Mouse (Mus musculus) mesoderm, embryonic 11.5 days (tissue): ENCODE data around the gene C1qtnf5.
A peak's percentile ranks its signal among the peaks of the same experiment; 100 is the strongest.
"Not testable (repeated sequence)": the region's sequence is repeated elsewhere in the genome, so short reads cannot be mapped to it uniquely, and the experiment has no call there.

Experiments used
- DNase-seq: peaks from one replicate; pipeline ENCODE4 v3.0.0-alpha.2; 2012; ENCODE audit warnings: low read depth, low spot score

C1qtnf5 gene

GRCm38 (mm10) chr9:44105781-44106180 lies 1.3 kb upstream of the C1qtnf5 start:
- DNase-seq = no peak

GRCm38 (mm10) chr9:44106182-44106581 lies 863 bp upstream of the C1qtnf5 start:
- no peak for DNase-seq

- no peak for DNase-seq
These were observed 449 bp upstream of the C1qtnf5 start for GRCm38 (mm10) chr9:44106596-44106995.

DNA sequence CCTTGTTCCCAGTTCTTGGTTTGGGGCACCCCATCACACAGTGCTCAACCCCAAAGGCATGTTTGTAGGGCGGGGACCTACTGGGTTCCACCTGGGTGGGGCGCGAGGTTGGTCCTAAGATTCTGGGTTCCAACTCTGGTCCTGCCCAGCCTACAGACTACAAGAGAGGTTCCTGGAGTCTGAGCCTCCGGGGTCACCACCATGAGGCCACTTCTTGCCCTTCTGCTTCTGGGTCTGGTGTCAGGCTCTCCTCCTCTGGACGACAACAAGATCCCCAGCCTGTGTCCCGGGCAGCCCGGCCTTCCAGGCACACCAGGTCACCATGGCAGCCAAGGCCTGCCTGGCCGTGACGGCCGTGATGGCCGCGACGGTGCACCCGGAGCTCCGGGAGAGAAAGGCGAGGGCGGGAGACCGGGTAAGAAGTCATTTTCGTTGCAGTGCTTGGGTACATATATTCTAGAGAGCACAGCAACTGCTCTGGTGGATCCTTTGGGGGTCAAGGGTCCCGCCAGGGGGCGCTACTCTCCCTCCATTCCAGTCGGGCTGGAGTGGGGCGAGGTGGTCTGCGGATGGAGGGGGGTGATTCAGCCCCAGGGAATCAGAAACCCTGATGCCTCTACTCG lies 623 bp downstream of the C1qtnf5 start:
- DNase-seq = peak; percentile 48

- no peak for DNase-seq
These were observed 1.4 kb downstream of the C1qtnf5 start for GRCm38 (mm10) chr9:44108269-44109055.

- DNase-seq = peak; percentile 83
These were observed 2.5 kb downstream of the C1qtnf5 start for GRCm38 (mm10) chr9:44109360-44110095.

DNA sequence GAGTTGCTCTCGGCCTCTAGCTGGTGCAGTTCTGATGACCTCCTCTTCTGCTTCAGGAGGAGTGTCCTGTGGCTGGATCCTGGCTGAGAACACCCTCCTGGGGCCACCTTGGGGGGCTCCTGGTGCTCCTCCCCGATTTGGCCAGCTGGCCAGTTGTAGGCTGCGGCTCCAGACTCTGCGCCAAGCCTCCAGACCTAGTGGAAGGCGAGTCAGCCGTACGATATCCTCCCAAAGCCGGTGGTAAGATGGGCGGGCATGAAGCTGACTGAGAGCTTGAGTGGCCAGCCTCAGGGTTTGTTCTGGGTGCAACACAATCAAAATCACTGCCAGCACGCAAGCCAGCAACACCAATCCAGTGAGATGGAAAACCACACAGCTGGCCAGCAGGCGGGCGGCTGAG lies 4.9 kb downstream of the C1qtnf5 start:
- not testable (repeated sequence) for DNase-seq

DNA sequence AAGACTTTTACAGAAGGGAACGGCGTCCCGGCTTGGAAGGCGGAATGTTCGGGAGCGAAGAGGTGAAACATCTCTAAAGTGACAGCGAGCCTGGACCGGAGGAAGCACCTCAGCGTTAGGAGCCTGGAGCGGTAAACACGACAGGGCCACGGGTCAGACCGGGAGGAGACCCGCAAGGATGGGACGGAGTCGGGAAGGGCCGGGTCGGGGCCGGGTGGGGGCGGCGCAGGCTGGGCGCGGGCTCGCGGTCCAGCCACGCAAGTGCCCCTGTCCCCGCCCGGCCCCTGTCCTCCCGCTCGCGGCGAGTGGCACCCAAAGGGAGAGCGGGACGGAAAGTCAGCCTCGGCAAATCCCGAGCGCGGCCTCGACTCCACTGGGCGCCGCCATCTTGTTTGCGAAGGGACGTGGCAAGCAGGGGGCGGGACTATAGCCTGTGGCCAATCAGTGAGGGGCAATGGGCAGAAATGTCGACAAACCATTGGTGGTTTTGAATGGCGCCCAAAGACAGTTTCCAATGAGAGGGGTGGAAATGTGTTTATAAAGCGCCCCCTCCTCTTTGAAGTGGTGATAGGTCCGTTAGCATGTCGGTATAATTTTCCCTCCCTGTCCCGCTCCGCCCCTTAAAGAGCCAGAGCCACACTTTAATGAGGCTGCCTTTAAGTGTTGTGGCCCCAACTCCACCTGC lies 6.2 kb downstream of the C1qtnf5 start, which contains the start of the genes Gm49380 and Rnf26:
TSS of gene Gm49380 (minus strand) at position 396 of the 685 bp plus-strand sequence.
TSS of gene Rnf26 (minus strand) at position 413 of the 685 bp plus-strand sequence.
- peak; percentile 98 for DNase-seq

GRCm38 (mm10) chr9:44114453-44114852 lies 7.4 kb downstream of the C1qtnf5 start:
- no peak for DNase-seq

DNA sequence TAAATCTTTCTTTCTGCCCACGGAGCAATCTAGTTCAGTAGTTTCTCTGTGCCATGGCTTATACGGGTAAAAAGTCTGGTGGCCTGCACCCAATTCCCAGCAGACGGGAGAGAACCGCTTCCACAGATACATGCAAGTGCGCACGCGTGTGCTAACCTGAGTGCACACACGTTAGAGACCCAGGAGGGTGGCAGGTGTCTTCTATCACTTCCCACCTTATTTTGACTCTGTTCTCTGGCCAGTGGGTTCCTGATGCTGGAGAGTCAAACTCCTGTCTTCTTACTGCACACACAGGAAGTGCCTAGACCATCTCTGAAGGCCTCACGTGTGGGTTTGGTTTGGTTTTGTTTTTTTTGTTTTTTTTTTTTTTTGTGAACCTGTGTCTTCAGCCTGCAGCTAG lies 8.6 kb downstream of the C1qtnf5 start:
- DNase-seq = no peak

- no peak for DNase-seq
These were observed 9.1 kb downstream of the C1qtnf5 start for GRCm38 (mm10) chr9:44116182-44116581.

DNA sequence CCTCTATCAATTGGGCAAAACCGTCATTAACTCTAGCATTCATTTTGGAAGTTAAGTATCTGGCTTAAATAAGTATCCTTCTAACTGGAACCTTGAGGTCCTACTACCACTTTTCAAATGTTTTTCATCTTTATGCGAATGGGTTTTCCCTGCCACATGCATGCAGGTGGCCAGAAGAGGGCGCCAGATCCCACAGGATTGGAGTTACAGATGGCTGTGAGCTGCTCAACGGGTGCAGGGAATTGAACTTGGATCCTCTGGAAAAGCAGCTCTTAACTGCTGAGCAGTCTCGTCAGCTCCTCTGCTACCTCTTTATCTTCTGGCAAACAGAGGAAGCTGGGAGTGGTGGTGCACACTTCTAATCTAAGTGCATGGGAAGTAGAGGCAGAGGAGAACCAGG lies 12.0 kb downstream of the C1qtnf5 start:
- no peak for DNase-seq

DNA sequence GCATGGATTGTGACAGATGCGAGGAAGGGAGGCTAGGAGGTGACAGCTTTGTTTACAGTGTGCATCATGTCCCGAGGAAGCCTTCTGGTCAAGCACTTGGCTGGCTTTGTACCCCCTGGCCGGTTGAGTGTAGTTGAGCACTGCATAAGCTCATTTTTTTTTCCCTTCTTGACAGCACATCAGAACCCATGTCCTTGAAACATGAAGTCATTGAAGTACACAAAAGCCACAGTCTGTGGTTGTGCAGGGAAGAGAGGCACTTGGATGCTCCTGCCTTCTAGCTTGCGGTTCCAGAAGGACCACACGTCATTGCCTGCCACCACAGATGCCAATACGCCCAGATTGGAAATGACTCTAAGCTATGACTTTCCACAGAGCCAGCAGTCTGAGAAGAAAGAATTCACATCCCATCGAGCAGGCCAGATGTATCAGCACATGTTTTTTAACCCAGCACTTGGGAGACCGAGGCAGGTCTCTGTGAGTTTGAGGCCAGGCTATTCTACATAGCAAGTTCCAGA lies 13.0 kb downstream of the C1qtnf5 start:
- no peak for DNase-seq

GRCm38 (mm10) chr9:44124317-44124716 lies 17.3 kb downstream of the C1qtnf5 start:
- DNase-seq = no peak

DNA sequence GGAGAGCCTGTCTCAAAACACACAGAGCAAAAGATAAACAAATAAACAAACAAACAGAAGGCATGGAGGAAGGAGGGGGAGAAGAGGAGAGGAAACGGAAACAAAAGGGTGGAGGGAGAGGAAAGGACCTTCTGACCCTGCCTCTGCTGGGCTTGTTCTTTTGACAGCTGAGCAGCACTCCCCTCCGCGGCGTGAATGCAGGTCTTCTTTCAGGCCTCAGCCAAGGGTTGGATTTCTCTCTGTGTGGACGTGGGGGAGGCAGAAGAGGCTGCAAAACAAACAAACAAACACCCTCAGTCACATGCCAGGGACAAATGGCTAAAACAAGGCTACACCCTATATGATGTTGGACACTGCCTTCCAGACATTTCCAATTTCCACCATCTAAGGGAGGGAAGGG lies 18.0 kb downstream of the C1qtnf5 start:
- no peak for DNase-seq

- peak; percentile 91 for DNase-seq
These were observed 18.7 kb downstream of the C1qtnf5 start for GRCm38 (mm10) chr9:44125546-44126428.

- DNase-seq = no peak
These were observed 19.7 kb downstream of the C1qtnf5 start for GRCm38 (mm10) chr9:44126746-44127145.

DNA sequence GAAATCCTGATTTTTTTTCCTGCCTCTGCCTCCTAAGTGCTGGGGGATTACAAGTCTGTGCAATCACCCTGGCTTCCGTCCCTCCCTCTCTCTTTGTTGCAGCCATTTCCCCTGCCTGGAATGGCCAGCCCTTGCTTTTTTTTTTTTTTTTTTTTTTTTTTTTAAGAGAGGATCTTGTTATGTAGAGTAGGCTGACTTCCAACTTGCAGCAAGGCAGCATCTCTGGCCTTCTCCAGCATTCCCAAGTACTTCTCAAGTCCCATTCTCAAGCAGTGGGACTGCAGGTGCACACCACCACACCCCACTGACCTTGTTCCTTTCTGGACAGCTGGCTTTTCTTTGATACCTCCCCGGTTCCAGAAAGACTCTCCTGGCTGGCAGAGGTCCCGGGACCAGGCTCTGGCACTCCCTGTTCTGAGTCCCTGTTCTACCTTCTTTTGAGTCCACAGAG lies 20.3 kb downstream of the C1qtnf5 start:
- no peak for DNase-seq

DNA sequence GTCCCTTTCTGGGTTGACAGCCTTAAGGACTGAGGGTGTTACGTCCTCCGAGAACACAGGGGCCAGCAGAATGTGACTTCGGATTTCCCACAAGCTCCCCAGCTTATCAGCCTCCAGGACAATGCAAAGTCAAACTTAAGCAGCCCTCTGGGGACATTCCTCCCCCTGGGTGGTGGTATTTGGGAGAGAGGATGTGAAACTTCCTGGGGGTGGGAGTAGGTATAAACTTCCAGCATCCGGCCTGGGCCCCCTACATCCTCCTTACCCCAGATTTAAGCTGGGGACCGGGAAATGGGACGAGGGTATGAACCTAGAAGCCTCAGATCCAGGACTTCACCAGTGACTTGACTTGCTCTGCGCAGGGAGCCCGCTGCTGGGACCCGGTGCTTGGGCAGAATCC lies 22.6 kb downstream of the C1qtnf5 start:
- DNase-seq = no peak

DNA sequence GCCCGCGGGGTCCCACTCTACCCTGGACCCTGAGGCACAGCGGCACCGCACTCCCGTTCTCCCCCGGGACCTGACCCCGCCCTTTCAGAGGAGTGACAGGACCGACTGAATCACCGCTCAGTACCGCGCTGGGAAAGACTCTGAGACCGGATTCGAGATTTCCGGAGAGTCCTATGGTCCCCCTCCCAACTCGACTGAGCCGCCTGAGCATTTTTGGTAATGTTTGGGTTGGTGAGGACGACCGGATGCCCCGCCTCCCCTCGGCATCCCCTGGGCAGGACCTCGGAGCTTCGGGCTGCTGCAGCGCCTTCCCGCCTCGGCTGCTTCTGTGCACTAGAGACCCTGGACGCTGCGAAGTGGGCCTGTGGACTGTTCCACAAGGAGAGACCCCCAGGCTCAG lies 23.0 kb downstream of the C1qtnf5 start:
- DNase-seq = peak; percentile 75
